Mouse (Mus musculus): ENCODE data around the gene Gcsh. TPM values are rescaled to one million over a fixed set of nuclear protein-coding genes. Genes with fewer than 3 reads are reported as not detected.

Gene Gcsh
- total RNA-seq (2023), result 4.4 and 8.8 TPM in 2 replicates

GRCm38 (mm10) chr8:116993095-116993867 is at the start of gene Gcsh:
Gcsh (minus strand) TSS chr8:116993537.

GRCm38 (mm10) chr8:116978631-116979256 is 14.6 kb downstream of the Gcsh start, which contains the start of gene 1700030J22Rik:
1700030J22Rik (minus strand) TSS chr8:116978959.

GRCm38 (mm10) chr8:116943161-116943554 is 50.2 kb downstream of the Gcsh start, which contains the start of gene Atmin:
Atmin (plus strand) TSS chr8:116943393.

Other genes with a start within 250 kb of the Gcsh start
- gene Cmc2, start 72.1 kb downstream of the Gcsh start, total RNA-seq (2023), result 8.0 and 11.3 TPM in 2 replicates
- gene Cenpn, start 71.8 kb downstream of the Gcsh start, total RNA-seq (2023), result 15.8 and 18.9 TPM in 2 replicates
- 8.0 and 8.5 TPM in 2 replicates for gene Atmin, start 50.1 kb downstream of the Gcsh start, total RNA-seq (2023)
- 0.76 and 0.93 TPM in 2 replicates for gene 1700030J22Rik, start 14.6 kb downstream of the Gcsh start, total RNA-seq (2023)
- 0.07 and 0.09 TPM in 2 replicates for gene Pkd1l2, start 88.9 kb upstream of the Gcsh start, total RNA-seq (2023)
- gene Bco1, start 102.3 kb upstream of the Gcsh start, total RNA-seq (2023), result not detected in 2 replicates
- gene Gan, start 164.6 kb upstream of the Gcsh start, total RNA-seq (2023), result 3.7 and 4.5 TPM in 2 replicates

Measured in neutrophil, adult 65 days (primary cell).